Mouse (Mus musculus) heart, postnatal 0 days (tissue): Measurements from ENCODE around the gene Arhgef15.

Experiments
- CTCF ChIP-seq: IDR thresholded peaks from 2 replicates; pipeline ENCODE4 v1.5.1; 2016; ENCODE audit warnings: antibody characterized with exemption, control low read depth, low read depth
- EP300 ChIP-seq: IDR thresholded peaks from 2 replicates; pipeline ENCODE4 v1.6.1; 2016; ENCODE audit warnings: antibody characterized with exemption, low read depth

DNA sequence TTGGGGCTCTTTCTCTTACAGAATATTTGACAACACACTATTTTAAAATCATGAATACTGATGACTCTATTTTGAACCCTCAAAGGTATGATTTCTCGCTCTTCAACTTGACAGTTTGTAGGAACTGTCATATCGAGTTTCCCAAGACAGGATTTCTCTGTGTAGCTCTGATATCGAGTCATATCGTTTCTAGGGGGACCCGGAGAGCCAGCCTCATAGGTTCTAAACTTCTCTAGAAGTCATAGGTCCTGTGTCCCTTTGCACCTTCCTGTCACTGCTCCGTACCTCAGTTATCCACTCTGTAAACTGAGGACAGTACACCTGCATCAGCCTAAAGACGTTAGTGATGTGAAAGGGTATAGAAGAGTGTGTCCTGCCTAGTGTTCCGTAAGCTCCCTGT is 57.5 kb downstream of the Arhgef15 start:
- TF ChIP-seq EP300 (no peak), CTCF (no peak)
